Mouse (Mus musculus): Measurements from ENCODE around the gene Ptprg.

GRCm38 (mm10) chr14:11563656-11564055, 10.3 kb downstream of the Ptprg start:
- TF ChIP-seq POLR2A (IDR thresholded peaks at IDR 0.05; ENCODE audit: control insufficient read depth, low read depth, low read length) (no peak), CTCF (IDR thresholded peaks at IDR 0.05; ENCODE audit: control insufficient read depth, insufficient read depth, insufficient replicate concordance, low read depth, low read length) (no peak)
